Mouse (Mus musculus) embryonic facial prominence, embryonic 12.5 days (tissue): ENCODE results near the gene Gm45716. TPM values are rescaled to one million over a fixed set of nuclear protein-coding genes. Genes with fewer than 3 reads are reported as not detected.
A peak's percentile ranks its signal among the peaks of the same experiment; 100 is the strongest.

Experiments used
- ATAC-seq: fragments of 200-750 bp; cut with Nextera tagmentation; 2 replicates; pipeline ENCODE4 v1.8.0; 2017; ENCODE audit not compliant: insufficient number of reproducible peaks, insufficient read depth, low FRiP score, low TSS enrichment
- H3K27ac ChIP-seq: fragments of 300-500 bp; sonication (generic); 2 replicates; pipeline ENCODE4 v1.5.1; 2016; ENCODE audit warnings: mild to moderate bottlenecking
- H3K27me3 ChIP-seq: fragments of 300-500 bp; sonication (generic); 2 replicates; pipeline ENCODE4 v1.6.1; 2016; ENCODE audit warnings: mild to moderate bottlenecking, moderate library complexity
- H3K36me3 ChIP-seq: fragments of 300-500 bp; sonication (generic); 2 replicates; pipeline ENCODE4 v1.6.1; 2016; ENCODE audit warnings: mild to moderate bottlenecking
- H3K4me1 ChIP-seq: fragments of 300-500 bp; sonication (generic); 2 replicates; pipeline ENCODE4 v1.6.1; 2016
- H3K4me2 ChIP-seq: fragments of 300-500 bp; sonication (generic); replicated peaks from 2 replicates; pipeline ENCODE4 v1.6.1; 2016; ENCODE audit warnings: mild to moderate bottlenecking, moderate library complexity
- H3K4me3 ChIP-seq: fragments of 300-500 bp; sonication (generic); 2 replicates; pipeline ENCODE4 v1.5.1; 2016; ENCODE audit warnings: mild to moderate bottlenecking
- H3K9ac ChIP-seq: fragments of 300-500 bp; sonication (generic); 2 replicates; pipeline ENCODE4 v1.6.1; 2016; ENCODE audit warnings: mild to moderate bottlenecking, moderate library complexity
- H3K9me3 ChIP-seq: fragments of 300-500 bp; sonication (generic); 2 replicates; pipeline ENCODE4 v1.6.1; 2016; ENCODE audit warnings: mild to moderate bottlenecking, moderate library complexity
- WGBS: fragments of 180-500 bp; shearing (Covaris S2); methylation state at CpG from one replicate; pipeline ENCODE4 v1.1.7; 2016; 5-methylcytosine and 5-hydroxymethylcytosine counted together
- polyA plus RNA-seq: library from polyadenylated mRNA; unstranded; fragments of >200 nt; fragmentation: Nextera tagmentation; extraction: Ambion mirVana; gene quantifications from 2 replicates; pipeline ENCODE4 v1.2.1, GENCODE M21; 2016

Gm45716 gene
- polyA plus RNA-seq, 1 experiment from 2014 or later = 13.7 TPM

DNA sequence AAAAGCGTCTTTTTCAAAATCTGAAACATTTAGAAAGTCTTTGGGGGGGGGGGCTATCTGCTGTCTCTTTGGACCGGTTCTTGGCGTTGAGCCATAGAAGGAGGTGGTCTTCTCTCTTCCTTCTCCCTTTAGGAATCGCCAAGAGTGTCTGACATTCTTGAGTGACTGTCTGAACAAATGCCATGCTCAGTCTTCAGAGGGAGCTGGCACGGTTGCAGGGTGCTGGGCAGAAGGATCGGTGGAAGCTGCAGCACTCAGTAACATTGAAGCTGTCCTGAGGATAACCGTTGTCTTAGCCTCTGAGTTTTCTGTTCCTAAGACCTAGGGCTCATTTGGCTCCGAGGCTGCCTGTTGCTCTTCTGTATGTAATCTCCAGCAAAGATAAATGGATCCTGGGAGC, 64.9 kb downstream of the Gm45716 start:
- WGBS = 76% methylated on average over 8 of the region's 8 CpGs
- Histone ChIP-seq H3K36me3 (no peaks in the 10 kb centered on the region), H3K4me2 (no peak overlapping the region), H3K4me1 (peaks cover 30% of the 10 kb centered on the region), H3K27me3 (no peaks in the 10 kb centered on the region), H3K9me3 (no peaks in the 10 kb centered on the region), H3K27ac (no peak overlapping the region), H3K4me3 (no peak overlapping the region), H3K9ac (no peak overlapping the region)
- no peak for ATAC-seq

DNA sequence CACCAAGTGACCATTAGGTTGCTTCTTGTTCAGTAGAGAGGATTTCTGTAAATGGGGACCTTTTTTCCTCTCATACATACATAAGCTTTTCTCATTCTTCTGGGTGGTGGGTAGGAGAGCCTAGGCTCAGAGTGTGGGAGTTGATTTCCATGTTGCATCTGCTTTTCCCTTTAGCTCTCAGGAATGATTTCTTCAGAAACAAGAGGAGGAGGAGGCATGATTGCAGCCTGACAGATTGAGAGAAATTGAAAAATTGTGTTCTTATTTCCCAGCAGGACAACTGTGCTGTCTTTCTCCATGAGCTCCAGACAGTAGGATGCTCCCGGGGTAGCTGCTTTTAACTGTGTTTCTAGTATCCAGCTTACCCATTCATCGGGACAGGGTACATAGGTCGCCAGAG, 67.1 kb downstream of the Gm45716 start:
- no peak for ATAC-seq
- no peaks in the 10 kb centered on the region for H3K27me3 ChIP-seq
- H3K4me2 ChIP-seq = no peak overlapping the region
- H3K9ac ChIP-seq = no peak overlapping the region
- no peaks in the 10 kb centered on the region; the same call in 1 of the 2 replicates for H3K36me3 ChIP-seq
- no peak overlapping the region for H3K4me3 ChIP-seq
- 91% methylated on average over 3 of the region's 3 CpGs for WGBS
- H3K27ac ChIP-seq = no peak overlapping the region
- no peaks in the 10 kb centered on the region for H3K9me3 ChIP-seq
- H3K4me1 ChIP-seq = peaks cover 36% of the 10 kb centered on the region

DNA sequence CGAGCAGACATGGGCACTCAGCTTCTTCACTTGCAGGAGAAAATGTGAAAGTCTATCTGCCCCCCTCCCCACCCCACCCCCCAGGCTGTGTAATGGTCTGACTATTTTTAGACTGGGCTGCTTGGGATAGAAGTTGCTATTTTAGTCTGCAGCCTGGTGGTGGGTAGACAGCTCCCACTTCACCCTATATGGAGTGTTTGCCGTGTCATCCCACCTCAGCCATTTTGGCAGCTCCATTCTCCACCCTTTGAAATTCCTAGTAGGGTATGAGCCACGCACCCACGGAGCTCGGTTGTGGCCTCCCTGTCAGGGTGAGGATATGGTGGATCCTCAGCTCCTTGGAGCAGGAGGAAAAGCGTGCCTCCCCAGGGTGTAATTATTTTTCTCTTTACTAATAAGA, 68.2 kb downstream of the Gm45716 start:
- H3K9me3 ChIP-seq = no peaks in the 10 kb centered on the region
- H3K4me1 ChIP-seq = peaks cover 30% of the 10 kb centered on the region
- peaks cover 11% of the 10 kb centered on the region for H3K36me3 ChIP-seq
- ATAC-seq = 0 out of 2 replicates have a peak, but pooled peaks have one; percentile 47
- 0 out of 2 replicates have a peak overlapping the region, but pooled peaks have one; percentile 23 for H3K27ac ChIP-seq
- 75% methylated on average over 6 of the region's 6 CpGs for WGBS
- no peaks in the 10 kb centered on the region for H3K27me3 ChIP-seq
- no peak overlapping the region for H3K9ac ChIP-seq
- no peak overlapping the region for H3K4me2 ChIP-seq
- no peak overlapping the region for H3K4me3 ChIP-seq

DNA sequence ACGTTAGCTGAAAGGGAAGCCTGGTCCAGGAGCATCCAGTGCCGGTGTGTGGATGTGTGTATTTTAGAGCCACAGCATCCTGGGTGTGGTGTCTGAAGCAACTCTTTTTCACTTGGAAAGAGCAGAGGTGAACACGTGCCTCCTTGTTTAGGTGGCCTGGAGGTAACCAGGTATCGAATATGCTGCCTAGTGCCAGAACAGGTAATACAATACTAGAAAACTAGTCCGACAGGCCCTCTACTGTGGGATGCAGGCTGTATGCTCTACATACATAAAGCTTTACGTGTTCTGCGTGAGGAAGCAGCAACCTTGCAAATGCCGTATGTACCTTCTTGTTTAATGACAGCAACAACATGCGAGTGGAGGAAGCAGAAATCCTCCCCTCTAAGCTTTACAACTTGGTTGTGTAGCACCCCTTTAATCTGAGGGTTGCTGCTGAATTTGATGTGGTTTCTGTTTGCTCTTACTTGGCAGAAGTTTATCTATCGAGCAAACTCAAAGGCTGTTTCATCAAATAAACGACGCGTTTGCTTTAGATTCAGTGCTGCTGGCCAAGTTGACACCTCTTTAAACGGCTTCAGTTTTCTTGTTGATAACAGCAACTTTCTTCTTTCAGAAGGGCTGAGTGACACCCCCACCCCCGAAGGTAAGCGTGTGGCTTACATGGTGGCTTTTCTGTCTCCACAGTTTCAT, 69.5 kb downstream of the Gm45716 start:
- Histone ChIP-seq H3K4me2 (no peak overlapping the region), H3K9ac (no peak overlapping the region), H3K9me3 (no peaks in the 10 kb centered on the region), H3K4me1 (peaks cover 28% of the 10 kb centered on the region), H3K27ac (no peak overlapping the region), H3K4me3 (no peak overlapping the region), H3K27me3 (no peaks in the 10 kb centered on the region), H3K36me3 (peaks cover 22% of the 10 kb centered on the region)
- 80% methylated on average over 16 of the region's 16 CpGs for WGBS
- ATAC-seq = no peak

DNA sequence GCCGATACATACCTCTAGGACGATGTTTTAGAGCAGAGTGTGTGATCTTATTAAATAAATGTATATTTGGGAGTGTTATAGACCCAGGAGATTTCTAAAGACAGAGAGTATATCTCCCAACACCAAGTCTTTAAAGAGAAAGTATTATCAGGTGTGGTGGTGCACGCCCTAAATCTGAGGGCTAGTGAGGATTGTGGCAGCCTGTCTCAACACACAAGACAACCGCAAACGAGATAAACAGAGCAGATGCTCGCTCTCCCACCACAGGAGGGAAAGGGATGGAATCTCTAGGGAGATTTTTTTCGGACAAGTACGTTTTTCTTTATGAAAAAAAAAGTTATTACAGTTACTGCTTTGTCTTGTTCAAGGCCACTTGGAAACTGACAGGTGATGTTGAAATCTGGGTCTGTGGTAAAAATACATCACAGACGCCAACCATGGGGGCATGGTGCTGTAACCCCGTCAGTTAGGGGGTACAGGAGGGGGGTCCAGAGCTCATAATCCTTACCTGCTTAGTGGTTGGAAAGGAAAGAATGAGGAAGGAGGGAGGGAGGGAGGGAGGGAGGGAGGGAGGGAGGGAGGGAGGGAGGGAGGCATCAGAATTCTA, 70.9 kb downstream of the Gm45716 start:
- Histone ChIP-seq H3K27me3 (no peaks in the 10 kb centered on the region), H3K36me3 (peaks cover 37% of the 10 kb centered on the region), H3K4me2 (no peak overlapping the region), H3K9ac (no peak overlapping the region), H3K27ac (no peak overlapping the region), H3K4me3 (no peak overlapping the region), H3K4me1 (peaks cover 21% of the 10 kb centered on the region), H3K9me3 (no peaks in the 10 kb centered on the region)
- WGBS = 65% methylated on average over 10 of the region's 10 CpGs
- no peak for ATAC-seq

DNA sequence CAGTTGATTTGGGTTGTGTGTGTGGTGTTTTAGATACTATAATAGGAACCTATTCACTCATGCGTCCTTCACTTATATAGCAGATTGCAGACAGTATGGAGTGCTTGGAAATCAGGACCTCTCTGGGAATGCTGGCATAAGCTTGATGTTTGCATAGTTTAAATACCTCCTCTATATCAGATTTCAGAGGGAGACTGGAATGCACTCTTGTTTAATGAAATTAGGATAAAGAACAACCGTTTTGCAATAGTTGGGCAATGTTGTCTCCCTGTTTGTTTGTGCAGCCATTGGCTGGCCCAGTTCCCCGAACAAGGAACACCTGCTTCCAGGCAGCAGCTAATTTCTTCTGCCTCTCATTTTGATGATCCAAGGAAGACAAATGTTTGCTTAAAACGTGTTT, 71.6 kb downstream of the Gm45716 start:
- Histone ChIP-seq H3K27me3 (no peaks in the 10 kb centered on the region), H3K9me3 (no peaks in the 10 kb centered on the region), H3K27ac (no peak overlapping the region), H3K4me1 (peaks cover 24% of the 10 kb centered on the region), H3K4me3 (no peak overlapping the region), H3K36me3 (peaks cover 40% of the 10 kb centered on the region), H3K4me2 (no peak overlapping the region), H3K9ac (no peak overlapping the region)
- 18% methylated on average over 4 of the region's 4 CpGs for WGBS
- ATAC-seq = no peak

DNA sequence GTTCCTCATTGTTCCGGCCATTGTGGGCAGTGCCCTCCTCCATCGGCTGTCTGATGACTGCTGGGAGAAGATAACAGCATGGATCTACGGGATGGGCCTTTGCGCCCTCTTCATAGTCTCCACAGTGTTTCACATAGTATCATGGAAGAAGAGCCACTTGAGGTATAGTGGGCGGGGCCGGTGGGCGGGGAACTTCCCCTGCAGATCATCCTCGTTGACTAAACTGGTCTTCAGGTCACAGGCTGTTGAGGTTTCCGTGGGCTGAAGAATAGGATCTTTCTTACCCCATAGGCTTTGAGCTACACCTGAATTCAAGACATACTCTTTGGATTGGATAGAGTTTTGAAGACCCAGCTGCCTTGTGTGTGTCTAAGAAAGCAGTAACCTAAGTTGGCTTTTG, 72.3 kb downstream of the Gm45716 start:
- 86% methylated on average over 9 of the region's 9 CpGs for WGBS
- Histone ChIP-seq H3K4me1 (peaks cover 27% of the 10 kb centered on the region), H3K27ac (no peak overlapping the region), H3K9me3 (no peaks in the 10 kb centered on the region), H3K4me3 (no peak overlapping the region), H3K9ac (no peak overlapping the region), H3K36me3 (peaks cover 43% of the 10 kb centered on the region), H3K27me3 (no peaks in the 10 kb centered on the region), H3K4me2 (no peak overlapping the region)
- no peak for ATAC-seq

DNA sequence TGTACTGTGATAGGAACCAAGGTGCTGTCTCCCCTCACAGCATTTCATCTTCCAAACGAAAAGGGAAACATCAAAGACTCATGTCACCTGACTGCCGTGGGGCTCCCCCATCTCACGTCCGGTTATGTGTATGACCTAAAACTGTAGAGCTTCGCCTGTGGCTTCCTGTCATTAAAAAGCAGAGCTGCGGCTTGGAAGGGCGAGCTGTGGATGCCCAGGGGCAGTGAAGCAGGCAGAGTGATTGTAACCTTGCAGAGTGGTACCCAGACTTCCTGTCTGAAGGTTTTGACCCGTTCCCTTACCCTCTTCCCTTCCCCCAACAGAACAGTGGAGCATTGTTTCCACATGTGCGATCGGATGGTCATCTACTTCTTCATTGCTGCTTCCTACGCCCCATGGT, 76.7 kb downstream of the Gm45716 start:
- H3K4me1 ChIP-seq = peaks cover 14% of the 10 kb centered on the region
- H3K27me3 ChIP-seq = no peaks in the 10 kb centered on the region
- peaks cover 48% of the 10 kb centered on the region for H3K36me3 ChIP-seq
- WGBS = 33% methylated on average over 11 of the region's 11 CpGs
- no peak overlapping the region for H3K9ac ChIP-seq
- no peak for ATAC-seq
- H3K4me3 ChIP-seq = no peak overlapping the region
- H3K4me2 ChIP-seq = no peak overlapping the region
- no peaks in the 10 kb centered on the region for H3K9me3 ChIP-seq
- no peak overlapping the region for H3K27ac ChIP-seq

DNA sequence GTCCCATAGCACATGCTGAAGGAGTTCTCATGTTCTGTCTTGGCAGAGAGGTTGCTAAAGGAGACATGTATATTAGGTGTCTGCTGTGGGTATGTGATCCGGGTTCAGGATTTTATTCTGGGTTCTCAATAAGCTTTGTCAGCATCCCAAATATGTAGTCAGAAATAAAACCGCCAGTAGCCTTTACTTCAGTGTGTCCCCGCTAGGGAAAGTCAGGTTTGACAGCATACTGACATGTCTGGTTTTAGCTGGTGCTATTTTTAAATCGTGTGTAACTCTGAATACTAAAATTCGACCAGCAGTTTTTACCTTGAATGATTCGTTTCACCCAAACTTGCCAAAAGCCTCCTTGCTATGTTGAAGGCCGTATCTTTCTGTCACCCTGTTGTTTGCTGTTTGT, 78.1 kb downstream of the Gm45716 start:
- no peak overlapping the region for H3K4me3 ChIP-seq
- H3K27ac ChIP-seq = no peak overlapping the region
- peaks cover 17% of the 10 kb centered on the region for H3K4me1 ChIP-seq
- H3K27me3 ChIP-seq = no peaks in the 10 kb centered on the region
- H3K9ac ChIP-seq = no peak overlapping the region
- H3K36me3 ChIP-seq = peaks cover 39% of the 10 kb centered on the region
- no peak overlapping the region for H3K4me2 ChIP-seq
- 86% methylated on average over 7 of the region's 7 CpGs for WGBS
- no peaks in the 10 kb centered on the region for H3K9me3 ChIP-seq
- no peak for ATAC-seq

DNA sequence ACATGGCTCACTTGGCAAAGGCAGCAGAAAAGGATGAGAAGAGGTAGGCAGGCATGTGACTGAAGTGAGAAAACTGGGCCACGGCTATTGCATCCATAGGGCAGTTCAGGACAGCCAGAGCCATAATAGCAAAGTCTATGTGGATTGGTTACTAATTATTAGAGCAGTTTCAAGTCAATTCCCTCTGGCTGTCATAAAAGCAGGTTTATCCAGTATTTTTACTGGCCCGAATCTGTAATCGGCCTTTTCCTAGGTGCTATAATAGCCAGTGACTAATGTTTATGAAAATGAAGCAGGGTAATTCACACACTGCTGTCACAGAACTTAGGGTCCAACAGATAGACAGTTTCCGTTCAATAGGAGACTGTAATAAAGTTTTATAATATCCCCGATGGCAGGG, 81.5 kb downstream of the Gm45716 start:
- Histone ChIP-seq H3K4me3 (no peak overlapping the region), H3K9me3 (no peaks in the 10 kb centered on the region), H3K4me2 (no peak overlapping the region), H3K9ac (no peak overlapping the region), H3K27ac (no peak overlapping the region), H3K36me3 (peaks cover 29% of the 10 kb centered on the region), H3K27me3 (no peaks in the 10 kb centered on the region), H3K4me1 (peaks cover 15% of the 10 kb centered on the region)
- 84% methylated on average over 5 of the region's 5 CpGs for WGBS
- ATAC-seq = no peak

DNA sequence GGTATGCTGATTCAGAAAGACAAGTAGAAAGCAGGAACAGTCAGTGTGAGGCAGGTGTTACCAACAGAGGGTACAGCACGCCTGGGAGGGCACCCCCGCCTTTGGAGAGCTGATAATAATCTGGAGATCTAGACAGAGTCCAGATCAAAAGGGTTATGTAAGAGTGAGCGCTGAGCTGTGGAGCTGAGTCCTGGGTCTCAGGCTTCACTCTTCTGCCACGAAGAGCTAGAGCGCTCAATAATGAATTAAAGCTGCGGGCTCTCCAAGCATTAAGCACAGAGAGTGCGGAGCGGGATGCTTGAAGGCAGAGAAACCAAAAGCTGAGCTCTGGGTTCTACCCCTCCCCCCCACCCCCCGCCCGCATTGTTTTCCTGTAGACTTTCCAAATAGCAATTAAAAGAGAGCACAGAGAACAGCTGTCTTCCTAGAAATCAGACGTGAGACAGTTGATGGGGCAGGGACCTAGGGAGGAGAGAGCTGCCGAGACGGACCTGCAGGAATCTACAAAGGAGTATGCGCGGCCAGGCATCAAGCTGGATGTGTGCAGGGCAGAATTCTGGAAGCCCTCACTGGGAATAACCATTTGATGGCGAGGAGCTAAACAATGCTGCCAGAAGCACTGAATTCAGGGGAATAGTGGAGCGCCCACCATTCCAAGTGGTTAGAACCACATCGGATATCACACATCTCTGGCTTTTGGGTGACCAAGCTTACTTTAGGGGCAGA, 82.1 kb downstream of the Gm45716 start:
- no peak overlapping the region for H3K9ac ChIP-seq
- H3K36me3 ChIP-seq = peaks cover 29% of the 10 kb centered on the region
- H3K27me3 ChIP-seq = no peaks in the 10 kb centered on the region
- 0 out of 2 replicates have a peak, but pooled peaks have one; percentile 36 for ATAC-seq
- no peak overlapping the region for H3K4me3 ChIP-seq
- no peaks in the 10 kb centered on the region for H3K9me3 ChIP-seq
- 39% methylated on average over 18 of the region's 18 CpGs for WGBS
- H3K4me2 ChIP-seq = no peak overlapping the region
- peaks cover 11% of the 10 kb centered on the region for H3K4me1 ChIP-seq
- no peak overlapping the region for H3K27ac ChIP-seq
